Mouse (Mus musculus) forebrain, embryonic 10.5 days (tissue): Measurements from ENCODE around the gene Fscn2. TPM values are rescaled to one million over a fixed set of nuclear protein-coding genes. Genes with fewer than 3 reads are reported as not detected.
"Not testable (repeated sequence)": the region's sequence is repeated elsewhere in the genome, so short reads cannot be mapped to it uniquely, and the experiment has no call there.

Source experiments
- DNase-seq: peaks from one replicate; pipeline ENCODE4 v3.0.0-alpha.2; 2017; ENCODE audit warnings: low spot score; ENCODE audit errors: extremely low spot score
- H3K27ac ChIP-seq: fragments of 300-500 bp; sonication (generic); 2 replicates; pipeline ENCODE4 v1.5.1; 2016; ENCODE audit warnings: mild to moderate bottlenecking
- H3K27me3 ChIP-seq: fragments of 300-500 bp; sonication (generic); 2 replicates; pipeline ENCODE4 v1.6.1; 2016; ENCODE audit warnings: mild to moderate bottlenecking; ENCODE audit not compliant: poor library complexity, severe bottlenecking
- H3K36me3 ChIP-seq: fragments of 300-500 bp; sonication (generic); replicated peaks from 2 replicates; pipeline ENCODE4 v1.6.1; 2016; ENCODE audit warnings: mild to moderate bottlenecking, moderate library complexity
- H3K4me1 ChIP-seq: fragments of 300-500 bp; sonication (generic); 2 replicates; pipeline ENCODE4 v1.6.1; 2016
- H3K4me3 ChIP-seq: fragments of 300-500 bp; sonication (generic); 2 replicates; pipeline ENCODE4 v1.5.1; 2016; ENCODE audit warnings: mild to moderate bottlenecking, moderate library complexity
- H3K9me3 ChIP-seq: fragments of 300-500 bp; sonication (generic); 2 replicates; pipeline ENCODE4 v1.6.1; 2016; ENCODE audit warnings: mild to moderate bottlenecking, moderate library complexity
- WGBS: fragments of 180-500 bp; shearing (Covaris S2); methylation state at CpG from one replicate; pipeline ENCODE4 v1.1.7; 2016; 5-methylcytosine and 5-hydroxymethylcytosine counted together
- polyA plus RNA-seq: library from polyadenylated mRNA; unstranded; fragments of >200 nt; fragmentation: Nextera tagmentation; extraction: Ambion mirVana; gene quantifications from 2 replicates; pipeline ENCODE4 v1.2.1, GENCODE M21; 2016

Gene Fscn2
- polyA plus RNA-seq, 1 experiment from 2014 or later, result not detected

DNA sequence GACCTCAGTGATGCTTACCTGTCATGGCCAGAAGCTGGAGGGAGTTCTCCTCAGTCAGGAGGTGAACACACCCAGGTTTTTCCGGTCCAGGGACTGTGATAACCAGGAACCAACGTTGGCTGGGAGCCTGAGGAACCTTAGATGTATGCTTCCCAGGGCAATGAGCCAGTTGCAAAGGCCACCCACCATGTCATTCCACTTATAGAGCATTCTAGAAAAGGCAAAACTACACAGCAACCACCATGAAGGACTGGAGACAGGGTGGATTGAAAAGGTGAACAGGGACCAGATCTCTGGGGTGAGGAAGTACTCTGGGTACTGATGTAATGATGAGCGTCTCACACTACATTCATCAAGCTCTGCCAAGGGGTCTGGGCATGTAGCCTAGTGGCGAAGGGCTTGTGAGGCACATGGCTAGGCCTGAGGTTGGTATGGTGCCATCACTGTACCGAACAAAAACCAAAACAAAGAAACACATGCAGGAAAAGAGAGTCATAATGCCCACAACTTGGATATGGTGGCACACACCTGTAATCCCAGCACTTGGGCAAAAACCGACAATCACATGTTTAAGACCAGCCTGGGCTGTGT is 25.8 kb upstream of the Fscn2 start:
- peaks cover 26% of the 10 kb centered on the region; the same call in 1 of the 2 replicates for H3K9me3 ChIP-seq

DNA sequence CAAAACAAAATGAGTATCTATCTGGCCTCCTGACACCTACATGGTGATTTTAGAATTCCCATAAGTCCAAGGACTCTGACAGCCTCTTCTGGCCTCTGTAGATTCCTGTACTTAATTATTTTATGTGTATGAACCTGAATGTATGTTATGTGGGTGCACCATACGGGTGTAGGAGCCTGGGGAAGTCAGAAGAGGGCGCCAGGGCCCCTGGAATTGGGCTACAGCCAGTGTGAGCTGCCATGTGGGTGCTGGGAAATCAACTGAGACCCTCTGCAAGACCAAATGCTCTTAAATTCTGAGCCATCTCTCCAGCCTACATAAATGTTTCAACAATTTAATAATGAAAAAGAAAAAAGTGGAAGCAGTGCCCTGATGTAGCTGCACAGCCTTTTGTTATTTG is 23.9 kb upstream of the Fscn2 start:
- Histone ChIP-seq H3K4me3 (no peak overlapping the region), H3K27ac (no peak overlapping the region), H3K36me3 (no peaks in the 10 kb centered on the region), H3K27me3 (no peaks in the 10 kb centered on the region), H3K4me1 (no peaks in the 10 kb centered on the region), H3K9me3 (peaks cover 17% of the 10 kb centered on the region; the same call in 1 of the 2 replicates)
- 52% methylated on average over 2 of the region's 2 CpGs for WGBS
- peak; percentile 12 for DNase-seq

More for the DNA sequence above, 25.8 kb upstream of the Fscn2 start:
- H3K27me3 ChIP-seq, result no peaks in the 10 kb centered on the region
- H3K27ac ChIP-seq, result no peak overlapping the region
- 84% methylated on average over 6 of the region's 6 CpGs for WGBS
- no peaks in the 10 kb centered on the region for H3K4me1 ChIP-seq
- H3K4me3 ChIP-seq, result no peak overlapping the region
- H3K36me3 ChIP-seq, result no peaks in the 10 kb centered on the region
- peak; percentile 12 for DNase-seq

DNA sequence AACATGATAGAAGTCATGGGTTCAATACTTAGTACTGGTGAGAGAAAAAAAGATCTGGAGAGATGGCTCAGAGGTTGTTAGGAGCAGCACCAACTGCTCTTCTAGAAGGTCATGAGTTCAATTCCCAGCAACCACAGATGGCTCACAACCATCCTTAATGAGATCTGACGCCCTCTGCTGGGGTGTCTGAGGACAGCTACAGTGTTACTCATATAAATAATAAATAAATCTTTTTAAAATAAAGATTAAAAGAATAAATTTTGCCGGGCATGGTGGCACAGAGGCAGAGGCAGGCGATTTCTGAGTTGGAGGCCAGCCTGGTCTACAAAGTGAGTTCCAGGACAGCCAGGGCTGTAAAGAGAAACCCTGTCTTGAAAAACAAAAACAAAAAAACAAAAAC is 22.5 kb upstream of the Fscn2 start:
- H3K4me1 ChIP-seq, result no peaks in the 10 kb centered on the region
- peak; percentile 2 for DNase-seq
- H3K27ac ChIP-seq, result no peak overlapping the region
- 81% methylated on average over 3 of the region's 3 CpGs for WGBS
- no peak overlapping the region for H3K4me3 ChIP-seq
- no peaks in the 10 kb centered on the region for H3K27me3 ChIP-seq
- peaks cover 11% of the 10 kb centered on the region; the same call in 1 of the 2 replicates for H3K9me3 ChIP-seq
- H3K36me3 ChIP-seq, result no peaks in the 10 kb centered on the region

DNA sequence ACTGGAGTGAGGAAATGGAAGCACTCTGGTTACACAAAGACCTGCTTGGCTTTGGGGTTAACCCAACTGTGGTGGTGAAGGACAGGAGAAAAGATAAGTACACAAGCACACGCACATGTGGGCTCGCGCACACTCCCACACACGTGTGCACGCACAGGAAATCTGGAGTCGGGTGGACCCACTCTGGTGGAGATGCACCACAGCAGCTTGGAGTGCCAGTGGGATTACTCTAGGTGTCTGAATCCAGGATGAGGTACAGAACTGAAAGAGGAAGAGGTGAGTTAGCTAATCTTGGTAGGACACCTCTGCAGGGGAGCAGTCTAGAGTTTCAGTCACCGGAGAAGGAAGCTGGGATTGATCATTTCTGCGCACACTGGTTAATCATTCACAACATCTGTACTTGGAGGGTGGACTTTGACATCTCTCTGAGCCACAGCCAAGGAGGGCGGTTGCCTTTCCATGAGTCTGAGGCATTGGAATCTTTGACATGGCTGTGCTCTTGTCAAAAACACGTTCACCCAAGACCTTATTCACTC is 21.3 kb upstream of the Fscn2 start:
- Histone ChIP-seq H3K27me3 (no peaks in the 10 kb centered on the region), H3K36me3 (peaks cover 6% of the 10 kb centered on the region), H3K4me1 (no peaks in the 10 kb centered on the region), H3K4me3 (no peak overlapping the region), H3K9me3 (peaks cover 4% of the 10 kb centered on the region; the same call in 1 of the 2 replicates), H3K27ac (no peak overlapping the region)
- DNase-seq, result peak; percentile 12
- 90% methylated on average over 10 of the region's 10 CpGs for WGBS

DNA sequence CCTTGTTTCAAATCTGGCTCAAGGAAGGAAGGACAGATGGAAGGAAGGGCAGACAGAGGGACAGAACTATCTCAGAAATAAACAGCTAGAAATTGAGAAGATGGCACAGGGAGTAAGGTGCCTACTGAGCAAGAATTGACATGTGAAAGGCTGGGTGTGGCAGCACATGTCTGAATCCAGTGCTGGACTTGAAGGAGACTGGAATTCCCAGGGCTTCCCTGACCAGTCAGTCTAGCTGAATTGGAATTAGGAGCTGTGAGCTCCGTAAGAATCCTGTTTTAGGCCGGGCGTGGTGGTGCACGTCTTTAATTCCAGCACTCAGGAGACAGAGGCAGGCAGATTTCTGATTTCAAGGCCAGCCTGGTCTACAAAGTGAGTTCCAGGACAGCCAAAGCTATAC is 19.7 kb upstream of the Fscn2 start:
- no peak overlapping the region for H3K4me3 ChIP-seq
- no peaks in the 10 kb centered on the region for H3K9me3 ChIP-seq
- WGBS, result 92% methylated on average over 4 of the region's 4 CpGs
- peaks cover 8% of the 10 kb centered on the region for H3K4me1 ChIP-seq
- no peak overlapping the region for H3K27ac ChIP-seq
- no peak for DNase-seq
- H3K36me3 ChIP-seq, result peaks cover 15% of the 10 kb centered on the region
- no peaks in the 10 kb centered on the region for H3K27me3 ChIP-seq

DNA sequence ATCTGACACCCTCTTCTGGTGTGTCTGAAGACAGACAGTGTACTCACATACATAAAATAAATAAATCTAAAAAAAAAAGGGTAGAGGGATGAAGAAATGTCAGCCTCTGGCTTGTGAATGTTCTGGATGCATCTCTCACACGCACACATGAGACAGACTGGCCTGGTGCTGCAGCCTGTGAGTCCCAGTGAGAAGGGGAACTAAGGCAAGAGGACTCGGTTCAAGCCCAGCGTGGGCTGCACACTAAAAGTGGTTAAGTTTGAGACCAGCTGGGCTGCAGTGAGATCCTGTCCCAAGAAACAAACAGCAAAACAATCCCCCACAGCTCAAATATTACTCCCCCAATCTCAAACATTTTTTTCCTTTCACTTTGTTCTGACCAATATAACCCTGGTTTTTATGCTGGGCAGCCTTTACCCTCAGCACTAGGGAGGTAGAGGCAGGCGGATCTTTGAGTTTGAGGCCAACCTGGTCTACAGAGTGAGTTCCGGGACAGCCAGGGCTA is 18.6 kb upstream of the Fscn2 start:
- peaks cover 22% of the 10 kb centered on the region for H3K36me3 ChIP-seq
- peaks cover 13% of the 10 kb centered on the region for H3K4me1 ChIP-seq
- H3K4me3 ChIP-seq, result no peak overlapping the region
- no peak for DNase-seq
- no peak overlapping the region for H3K27ac ChIP-seq
- WGBS, result 88% methylated on average over 5 of the region's 5 CpGs
- no peaks in the 10 kb centered on the region for H3K27me3 ChIP-seq
- no peaks in the 10 kb centered on the region for H3K9me3 ChIP-seq

DNA sequence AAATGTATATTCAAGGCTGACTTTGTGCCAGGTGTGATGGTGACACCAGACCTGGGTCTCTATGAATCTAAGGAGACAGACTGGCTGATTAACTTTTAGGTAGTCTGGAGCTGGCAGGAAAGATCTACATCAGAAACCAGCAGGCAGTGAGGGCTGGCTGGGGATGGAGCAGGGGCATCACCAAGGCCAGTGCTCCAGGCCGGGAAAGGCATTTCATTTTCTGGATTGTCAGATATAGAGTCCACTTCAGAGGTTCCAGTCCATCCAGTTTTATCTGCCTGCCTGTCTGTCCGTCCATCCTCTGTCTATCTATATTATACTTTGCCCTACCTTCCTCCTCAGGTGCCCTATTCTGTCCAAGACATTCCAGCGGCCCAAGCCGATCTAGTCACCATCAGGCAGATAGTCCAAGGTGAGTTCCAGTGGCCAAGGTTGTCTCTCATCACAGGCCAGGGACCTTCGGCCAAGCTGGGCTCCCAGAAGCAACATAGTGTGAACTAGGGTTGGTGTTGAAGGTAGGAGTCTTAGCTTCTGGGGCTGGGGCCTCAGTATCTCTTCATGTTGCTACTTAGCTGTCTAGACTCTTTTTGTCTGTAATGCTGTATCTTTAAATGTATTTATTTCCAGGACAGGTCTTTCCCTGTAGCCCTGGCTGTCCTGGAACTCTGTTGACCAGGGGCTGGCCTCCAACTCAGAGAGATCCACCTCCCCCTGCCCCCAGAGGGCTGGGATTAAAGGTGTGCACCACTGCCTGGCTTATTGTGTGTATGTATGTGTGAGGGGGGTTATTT is 17.6 kb upstream of the Fscn2 start:
- Histone ChIP-seq H3K9me3 (no peaks in the 10 kb centered on the region), H3K27ac (no peak overlapping the region), H3K27me3 (no peaks in the 10 kb centered on the region), H3K4me1 (peaks cover 16% of the 10 kb centered on the region), H3K4me3 (no peak overlapping the region), H3K36me3 (peaks cover 25% of the 10 kb centered on the region)
- WGBS, result 79% methylated on average over 5 of the region's 5 CpGs
- peak; percentile 36 for DNase-seq

DNA sequence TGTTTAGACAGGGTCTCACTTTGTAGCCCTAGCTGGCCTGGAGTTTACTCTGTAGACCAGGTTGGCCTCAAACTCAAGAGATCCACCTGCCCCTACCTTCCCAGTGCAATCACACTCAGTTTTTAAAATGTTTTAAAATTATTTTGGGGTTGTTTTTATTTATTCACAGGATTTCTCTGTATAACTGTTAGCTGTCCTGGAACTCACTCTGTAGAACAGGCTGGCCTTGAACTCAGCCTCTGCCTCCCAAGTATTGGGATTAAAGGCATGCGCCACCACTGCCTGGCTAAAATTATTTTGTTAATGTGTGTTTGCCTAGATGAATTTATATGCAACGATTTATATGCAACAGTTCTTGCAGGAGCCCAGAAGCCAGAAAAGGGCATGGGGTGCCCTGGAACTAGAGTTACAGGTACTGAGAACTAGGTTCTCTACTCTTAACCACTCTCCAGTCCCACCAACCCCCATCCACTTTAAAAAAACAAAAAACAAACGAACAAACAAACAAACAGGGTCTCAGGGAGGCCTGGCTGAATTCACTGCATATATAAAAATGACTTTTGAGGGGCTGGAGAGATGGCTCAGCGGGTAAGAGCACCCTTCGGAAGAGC is 16.9 kb upstream of the Fscn2 start:
- Histone ChIP-seq H3K4me3 (no peak overlapping the region), H3K4me1 (peaks cover 23% of the 10 kb centered on the region), H3K9me3 (no peaks in the 10 kb centered on the region), H3K27me3 (no peaks in the 10 kb centered on the region), H3K27ac (no peak overlapping the region), H3K36me3 (peaks cover 25% of the 10 kb centered on the region)
- no peak for DNase-seq
- WGBS, result 70% methylated on average over 5 of the region's 5 CpGs

DNA sequence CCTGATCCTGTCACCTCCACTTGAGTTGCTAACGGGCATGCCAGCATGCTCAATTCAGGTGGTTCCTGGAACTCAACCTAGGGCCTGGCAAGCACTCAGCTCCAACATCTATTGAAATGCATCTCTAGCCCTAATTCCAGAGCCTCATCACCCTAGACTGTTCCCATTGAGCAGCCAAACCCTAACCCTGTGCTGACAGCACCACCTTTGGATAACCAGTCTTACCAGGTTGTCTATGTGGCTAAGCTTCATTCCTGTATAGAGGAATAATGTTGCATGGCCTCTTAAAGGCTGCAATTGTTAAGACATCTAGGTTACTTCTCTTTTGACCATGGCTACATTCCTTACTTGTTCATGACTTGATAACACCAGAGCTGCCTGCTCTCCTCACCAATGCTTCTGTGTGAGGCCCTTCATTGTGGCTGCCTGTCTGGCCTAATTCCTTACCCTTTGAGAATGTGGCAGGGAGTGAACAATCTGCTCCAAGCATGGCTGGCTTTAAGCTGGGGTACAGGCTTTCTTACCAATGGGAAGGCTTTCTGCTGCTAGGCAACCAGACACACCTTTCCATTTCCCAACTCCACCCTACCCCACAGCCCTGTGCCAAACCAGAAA is 16.2 kb upstream of the Fscn2 start:
- DNase-seq, result no peak
- Histone ChIP-seq H3K27me3 (no peaks in the 10 kb centered on the region), H3K9me3 (no peaks in the 10 kb centered on the region), H3K4me3 (peak overlapping the region; percentile 19), H3K4me1 (peaks cover 30% of the 10 kb centered on the region), H3K36me3 (peaks cover 25% of the 10 kb centered on the region), H3K27ac (no peak overlapping the region)
- WGBS, result 35% methylated on average over 1 of the region's 1 CpGs

DNA sequence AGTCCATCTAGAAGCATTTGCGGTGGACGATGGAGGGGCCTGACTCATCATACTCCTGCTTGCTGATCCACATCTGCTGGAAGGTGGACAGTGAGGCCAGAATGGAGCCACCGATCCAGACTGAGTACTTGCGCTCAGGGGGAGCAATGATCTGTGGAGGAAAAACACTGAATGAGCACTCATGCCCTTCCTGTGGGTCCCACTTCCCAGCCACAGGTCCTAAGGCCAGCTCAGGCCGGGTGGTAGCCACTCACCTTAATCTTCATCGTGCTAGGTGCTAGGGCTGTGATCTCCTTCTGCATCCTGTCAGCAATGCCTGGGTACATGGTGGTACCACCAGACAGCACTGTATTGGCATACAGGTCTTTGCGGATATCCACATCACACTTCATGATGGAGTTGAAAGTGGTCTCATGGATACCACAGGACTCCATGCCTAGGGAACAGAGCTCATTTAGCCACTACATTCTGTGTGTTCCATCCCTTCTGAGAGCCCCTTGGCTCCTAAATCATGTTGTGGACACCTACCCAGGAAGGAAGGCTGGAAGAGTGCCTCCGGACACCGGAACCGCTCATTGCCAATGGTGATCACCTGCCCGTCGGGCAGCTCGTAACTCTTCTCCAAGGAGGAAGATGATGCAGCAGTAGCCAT is 14.8 kb upstream of the Fscn2 start:
- H3K36me3 ChIP-seq, result peaks cover 25% of the 10 kb centered on the region
- 85% methylated on average over 11 of the region's 13 CpGs for WGBS
- 0 out of 2 replicates have a peak overlapping the region, but pooled peaks have one; percentile 15 for H3K27ac ChIP-seq
- not testable (repeated sequence) for DNase-seq, H3K27me3 ChIP-seq, H3K9me3 ChIP-seq
- peak overlapping the region; percentile 51 for H3K4me3 ChIP-seq
- peaks cover 44% of the 10 kb centered on the region for H3K4me1 ChIP-seq

DNA sequence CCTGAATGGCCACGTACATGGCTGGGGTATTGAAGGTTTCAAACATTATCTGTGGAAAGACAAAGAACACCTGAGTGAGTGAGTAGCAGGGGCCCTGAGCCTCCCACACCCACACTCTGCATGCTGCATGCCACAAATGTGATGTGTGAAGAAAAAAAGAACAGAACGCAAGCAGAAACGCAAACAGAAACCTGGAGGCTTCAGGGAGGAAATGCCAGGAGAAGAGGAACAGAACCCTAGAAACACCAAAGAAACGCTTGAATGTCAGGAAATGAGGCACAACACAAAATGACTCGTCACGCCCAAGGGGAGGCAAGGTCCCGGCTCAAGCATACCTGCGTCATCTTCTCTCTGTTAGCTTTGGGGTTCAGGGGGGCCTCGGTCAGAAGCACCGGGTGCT is 14.0 kb upstream of the Fscn2 start:
- H3K4me1 ChIP-seq, result peaks cover 46% of the 10 kb centered on the region
- WGBS, result 21% methylated on average over 10 of the region's 10 CpGs
- no peak for DNase-seq
- peaks cover 8% of the 10 kb centered on the region; the same call in 1 of the 2 replicates for H3K27me3 ChIP-seq
- H3K36me3 ChIP-seq, result peaks cover 25% of the 10 kb centered on the region
- peak overlapping the region; percentile 99 for H3K4me3 ChIP-seq
- H3K9me3 ChIP-seq, result no peaks in the 10 kb centered on the region
- H3K27ac ChIP-seq, result peak overlapping the region; percentile 100
